Mouse (Mus musculus): Measurements from ENCODE around the gene Psmd6. TPM values are rescaled to one million over a fixed set of nuclear protein-coding genes. Genes with fewer than 3 reads are reported as not detected.
A peak's percentile ranks its signal among the peaks of the same experiment; 100 is the strongest.

Psmd6 gene
- 127 and 187 TPM in 2 replicates for total RNA-seq (2012; rRNA removed)

GRCm38 (mm10) chr14:14120230-14121096 lies at the start of gene Psmd6:
Gene Psmd6, minus strand, starts transcription at chr14:14120984.
- Histone ChIP-seq H3K4me3 (ENCODE audit: insufficient read depth in 1 of 2, low read depth in 1 of 2, low read length in 2 of 2, poor library complexity in 1 of 2, severe bottlenecking in 1 of 2) (peak within 1 kb of the TSS; percentile 85 to 98), H3K9ac (ENCODE audit: insufficient read depth, low read depth, low read length, poor library complexity, severe bottlenecking) (peak within 1 kb of the TSS; percentile 99), H3K36me3 (ENCODE audit: control insufficient read depth, insufficient read depth, low read length, poor library complexity, severe bottlenecking) (peaks cover 19% of the 10 kb centered on the region), H3K4me1 (ENCODE audit: control insufficient read depth in 2 of 2, insufficient read depth in 2 of 2, low read length in 2 of 2, poor library complexity in 1 of 2) (peaks cover 0 to 4% of the 10 kb centered on the region in 2 experiments; a peak in 1 of 4 replicates), H3K9me3 (ENCODE audit: control insufficient read depth, insufficient read depth, low read depth, low read length) (no peaks in the 10 kb centered on the region; the same call in 1 of the 2 replicates), H3K27ac (ENCODE audit: insufficient read depth, low read depth, low read length, poor library complexity, severe bottlenecking) (no peak within 1 kb of the TSS)
- TF ChIP-seq CHD2 (IDR thresholded peaks at IDR 0.05; ENCODE audit: low read depth, low read length) (no peak), MAFK (IDR thresholded peaks at IDR 0.05; ENCODE audit: insufficient read depth, low read depth, low read length) (no peak), ZC3H11A (IDR thresholded peaks at IDR 0.05; ENCODE audit: borderline replicate concordance, low read depth, low read length) (no peak), HCFC1 (IDR thresholded peaks at IDR 0.05; ENCODE audit: borderline replicate concordance, insufficient read depth, low read length) (peak; percentile 80)
- in situ Hi-C loops (cut with MboI; ENCODE audit: low sequenced_read_pairs in 2 of 2, unreplicated experiment in 2 of 2): no loop called here
- peak; percentile 58 for DNase-seq (ENCODE audit: low read depth, low spot score)

- H3K36me3 ChIP-seq (ENCODE audit: control insufficient read depth, insufficient read depth, low read length, poor library complexity, severe bottlenecking): peaks cover 13% of the 10 kb centered on the region
These were observed 10.1 kb downstream of the Psmd6 start for GRCm38 (mm10) chr14:14110710-14111109.

GRCm38 (mm10) chr14:14104930-14105318 lies 15.9 kb downstream of the Psmd6 start:
- no peak overlapping the region for H3K9ac ChIP-seq (ENCODE audit: insufficient read depth, low read depth, low read length, poor library complexity, severe bottlenecking)
- H3K9me3 ChIP-seq (ENCODE audit: control insufficient read depth, insufficient read depth, low read depth, low read length): no peaks in the 10 kb centered on the region
- no peak overlapping the region for H3K27ac ChIP-seq (ENCODE audit: insufficient read depth, low read depth, low read length, poor library complexity, severe bottlenecking)
- no peaks in the 10 kb centered on the region for H3K4me1 ChIP-seq (ENCODE audit: control insufficient read depth in 2 of 2, insufficient read depth in 2 of 2, low read length in 2 of 2, poor library complexity in 1 of 2)
- no peak for DNase-seq (ENCODE audit: low read depth, low spot score)
- H3K36me3 ChIP-seq (ENCODE audit: control insufficient read depth, insufficient read depth, low read length, poor library complexity, severe bottlenecking): no peaks in the 10 kb centered on the region; the same call in 1 of the 2 replicates
- TF ChIP-seq ZC3H11A (IDR thresholded peaks at IDR 0.05; ENCODE audit: borderline replicate concordance, low read depth, low read length) (no peak), MAFK (IDR thresholded peaks at IDR 0.05; ENCODE audit: insufficient read depth, low read depth, low read length) (no peak), HCFC1 (IDR thresholded peaks at IDR 0.05; ENCODE audit: borderline replicate concordance, insufficient read depth, low read length) (no peak), CHD2 (IDR thresholded peaks at IDR 0.05; ENCODE audit: low read depth, low read length) (no peak), ZNF384 (IDR thresholded peaks at IDR 0.05; ENCODE audit: low read depth, low read length) (no peak)
- H3K4me3 ChIP-seq (ENCODE audit: insufficient read depth in 1 of 2, low read depth in 1 of 2, low read length in 2 of 2, poor library complexity in 1 of 2, severe bottlenecking in 1 of 2): no peak overlapping the region
- in situ Hi-C loops (cut with MboI; ENCODE audit: low sequenced_read_pairs in 2 of 2, unreplicated experiment in 2 of 2): no loop called here

More at GRCm38 (mm10) chr14:14110710-14111109, 10.1 kb downstream of the Psmd6 start:
- no peaks in the 10 kb centered on the region for H3K4me1 ChIP-seq (ENCODE audit: control insufficient read depth in 2 of 2, insufficient read depth in 2 of 2, low read length in 2 of 2, poor library complexity in 1 of 2)
- no peak for DNase-seq (ENCODE audit: low read depth, low spot score)
- TF ChIP-seq MAFK (IDR thresholded peaks at IDR 0.05; ENCODE audit: insufficient read depth, low read depth, low read length): no peak
- no peak for TF ChIP-seq ZNF384 (IDR thresholded peaks at IDR 0.05; ENCODE audit: low read depth, low read length)
- TF ChIP-seq CHD2 (IDR thresholded peaks at IDR 0.05; ENCODE audit: low read depth, low read length): no peak
- TF ChIP-seq HCFC1 (IDR thresholded peaks at IDR 0.05; ENCODE audit: borderline replicate concordance, insufficient read depth, low read length): no peak
- TF ChIP-seq ZC3H11A (IDR thresholded peaks at IDR 0.05; ENCODE audit: borderline replicate concordance, low read depth, low read length): no peak
- no peaks in the 10 kb centered on the region; the same call in 1 of the 2 replicates for H3K9me3 ChIP-seq (ENCODE audit: control insufficient read depth, insufficient read depth, low read depth, low read length)
- H3K4me3 ChIP-seq (ENCODE audit: insufficient read depth in 1 of 2, low read depth in 1 of 2, low read length in 2 of 2, poor library complexity in 1 of 2, severe bottlenecking in 1 of 2): no peak overlapping the region
- in situ Hi-C loops (cut with MboI; ENCODE audit: low sequenced_read_pairs in 2 of 2, unreplicated experiment in 2 of 2): no loop called here
- H3K9ac ChIP-seq (ENCODE audit: insufficient read depth, low read depth, low read length, poor library complexity, severe bottlenecking): no peak overlapping the region
- H3K27ac ChIP-seq (ENCODE audit: insufficient read depth, low read depth, low read length, poor library complexity, severe bottlenecking): no peak overlapping the region

GRCm38 (mm10) chr14:14104213-14104929 lies 16.4 kb downstream of the Psmd6 start:
- Histone ChIP-seq H3K9me3 (ENCODE audit: control insufficient read depth, insufficient read depth, low read depth, low read length) (no peaks in the 10 kb centered on the region), H3K27ac (ENCODE audit: insufficient read depth, low read depth, low read length, poor library complexity, severe bottlenecking) (no peak overlapping the region), H3K9ac (ENCODE audit: insufficient read depth, low read depth, low read length, poor library complexity, severe bottlenecking) (no peak overlapping the region), H3K4me3 (ENCODE audit: insufficient read depth in 1 of 2, low read depth in 1 of 2, low read length in 2 of 2, poor library complexity in 1 of 2, severe bottlenecking in 1 of 2) (no peak overlapping the region), H3K36me3 (ENCODE audit: control insufficient read depth, insufficient read depth, low read length, poor library complexity, severe bottlenecking) (no peaks in the 10 kb centered on the region; the same call in 1 of the 2 replicates), H3K4me1 (ENCODE audit: control insufficient read depth in 2 of 2, insufficient read depth in 2 of 2, low read length in 2 of 2, poor library complexity in 1 of 2) (no peaks in the 10 kb centered on the region)
- in situ Hi-C loops (cut with MboI; ENCODE audit: low sequenced_read_pairs in 2 of 2, unreplicated experiment in 2 of 2): no loop called here
- DNase-seq (ENCODE audit: low read depth, low spot score): no peak
- TF ChIP-seq HCFC1 (IDR thresholded peaks at IDR 0.05; ENCODE audit: borderline replicate concordance, insufficient read depth, low read length) (no peak), ZC3H11A (IDR thresholded peaks at IDR 0.05; ENCODE audit: borderline replicate concordance, low read depth, low read length) (no peak), ZNF384 (IDR thresholded peaks at IDR 0.05; ENCODE audit: low read depth, low read length) (no peak), MAFK (IDR thresholded peaks at IDR 0.05; ENCODE audit: insufficient read depth, low read depth, low read length) (no peak), CHD2 (IDR thresholded peaks at IDR 0.05; ENCODE audit: low read depth, low read length) (no peak)
